Mouse (Mus musculus): Measurements from ENCODE around the gene Zfp672.

The Zfp672 gene

DNA sequence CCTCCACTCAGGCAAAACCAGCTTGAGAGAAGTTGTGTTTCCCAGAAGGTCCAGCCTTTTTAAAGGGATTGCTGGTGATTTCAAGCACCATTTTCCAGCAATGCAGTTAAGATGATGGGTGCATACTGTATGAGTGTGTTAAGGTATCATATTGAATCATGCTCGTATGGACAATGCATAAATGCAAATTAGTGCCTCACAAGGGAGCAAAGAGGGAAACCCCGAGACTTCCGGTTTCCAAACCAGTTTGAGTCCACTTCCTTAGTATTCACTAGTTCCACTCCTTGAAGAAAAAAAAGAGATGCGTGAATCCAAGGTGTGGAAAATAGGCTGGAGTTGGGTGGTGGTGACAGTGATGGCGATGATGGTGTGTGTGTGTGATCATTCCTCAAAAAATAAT is 47.6 kb downstream of the Zfp672 start:
- DNase-seq (ENCODE audit: low spot score) = no peak

DNA sequence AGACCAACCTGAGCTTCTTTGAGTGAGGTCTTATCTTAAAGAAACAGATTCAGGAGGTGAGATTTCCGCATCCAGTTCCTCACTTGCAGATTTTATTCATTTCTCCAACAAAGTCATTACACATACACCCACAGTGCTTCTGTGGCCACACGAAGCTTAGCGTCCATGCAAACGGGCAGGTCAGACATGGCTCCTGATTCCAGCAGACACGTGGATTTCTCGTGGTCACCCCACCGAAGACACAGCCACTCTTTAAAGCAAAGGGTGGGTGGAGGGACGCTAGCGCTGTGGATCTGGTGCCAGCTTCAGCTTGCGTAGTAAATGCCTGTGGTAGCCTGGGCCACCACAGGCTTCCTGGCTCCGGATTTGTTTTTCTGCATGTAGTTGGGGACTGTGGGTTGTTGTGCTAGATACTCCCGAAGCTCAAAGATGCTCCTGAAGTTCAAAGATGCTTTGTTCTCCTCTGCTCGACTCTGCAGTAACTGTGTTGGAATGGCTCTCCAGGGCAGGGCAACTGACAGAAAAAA is 48.1 kb downstream of the Zfp672 start:
- DNase-seq (ENCODE audit: low spot score) = no peak

DNA sequence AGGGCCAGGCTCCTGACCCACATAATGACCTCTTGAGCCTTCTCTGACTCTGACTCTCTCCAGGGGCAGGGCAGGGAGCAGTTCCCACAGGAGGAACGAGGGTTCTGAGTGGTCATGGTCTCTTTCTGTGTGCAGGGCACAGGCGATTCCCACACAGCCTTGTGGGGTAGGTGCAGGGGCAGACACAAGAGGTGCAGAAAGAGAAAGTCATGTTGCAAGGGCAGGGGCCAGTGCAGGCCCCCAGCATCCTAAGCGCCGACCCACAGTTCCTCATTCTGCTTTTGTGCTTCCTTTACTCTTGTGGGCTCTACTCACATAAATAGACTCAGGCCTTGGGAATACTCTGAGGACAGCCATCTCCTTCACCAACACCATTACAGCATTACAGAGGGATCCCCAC is 54.4 kb downstream of the Zfp672 start:
- no peak for DNase-seq (ENCODE audit: low spot score)

- no peak for DNase-seq (ENCODE audit: low spot score)
Measured at GRCm38 (mm10) chr11:58274572-58274971, 55.6 kb downstream of the Zfp672 start, which contains the start of gene 4930438A08Rik. 4930438A08Rik (plus strand) TSS chr11:58274799.

GRCm38 (mm10) chr11:58268285-58268684 is 61.9 kb downstream of the Zfp672 start:
- DNase-seq (ENCODE audit: low spot score) = no peak

Data from MN1 (cell line).